Mouse (Mus musculus) CD4-positive, CD25-positive, alpha-beta regulatory T cell, adult 2 months (primary cell): ENCODE results near the gene Rgs3.
A peak's percentile ranks its signal among the peaks of the same experiment; 100 is the strongest.

Experiments
- DNase-seq: peaks from one replicate; pipeline ENCODE4 v3.0.0-alpha.2; 2012; ENCODE audit warnings: low read depth, low spot score

Rgs3 gene

DNA sequence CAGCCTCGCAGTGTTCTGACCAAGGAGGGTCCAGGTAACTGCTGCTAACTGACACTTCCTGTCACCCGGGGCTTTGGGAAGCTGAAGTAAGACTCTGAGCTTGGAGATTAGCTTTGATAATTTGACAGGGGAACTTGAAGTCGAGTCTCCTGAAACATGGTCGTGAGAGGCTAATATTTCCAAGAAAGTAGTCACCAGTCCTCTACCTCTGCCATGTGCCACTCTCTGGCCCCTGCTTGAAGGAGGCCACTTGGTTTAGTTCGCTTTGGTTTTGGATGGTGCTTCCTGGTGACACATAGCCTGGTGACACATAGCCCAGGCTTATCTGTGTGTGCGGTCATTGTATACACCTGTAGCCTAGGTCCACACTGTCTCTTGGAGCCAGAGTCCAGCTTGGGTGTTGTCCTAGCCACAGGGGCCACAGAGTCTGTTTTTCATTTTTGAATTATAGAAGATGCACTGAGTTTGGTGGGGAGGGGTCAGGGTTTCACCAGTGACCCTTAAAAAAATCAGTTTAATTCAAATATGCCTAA lies at the start of gene Rgs3:
Gene Rgs3, plus strand, starts transcription at position 51 of the 533 bp plus-strand sequence.
- DNase-seq, result no peak

DNA sequence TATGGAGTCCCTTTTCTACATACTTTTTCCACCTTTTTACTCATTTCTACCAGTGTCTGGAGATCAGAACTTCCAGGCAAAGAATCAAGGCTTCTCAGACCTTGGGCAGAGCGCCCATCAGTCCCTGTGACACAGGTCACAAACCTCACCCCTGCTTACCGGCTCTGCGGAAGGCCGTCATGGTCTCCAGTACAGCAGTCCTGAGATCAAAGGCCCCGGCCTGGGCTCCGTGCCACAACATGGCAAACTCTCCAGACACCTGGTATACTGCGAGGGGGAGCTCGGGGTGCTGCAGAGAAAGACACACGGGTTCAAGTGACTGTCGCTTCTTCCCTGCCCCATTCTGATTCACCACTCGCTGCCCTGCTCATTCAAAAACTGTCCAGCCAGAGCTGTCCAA lies 49.7 kb upstream of the Rgs3 start:
- DNase-seq, result no peak

- DNase-seq, result no peak
Measured at GRCm38 (mm10) chr4:62513998-62514506, 45.6 kb upstream of the Rgs3 start.

- DNase-seq, result no peak
Measured at GRCm38 (mm10) chr4:62514995-62515394, 44.7 kb upstream of the Rgs3 start.

DNA sequence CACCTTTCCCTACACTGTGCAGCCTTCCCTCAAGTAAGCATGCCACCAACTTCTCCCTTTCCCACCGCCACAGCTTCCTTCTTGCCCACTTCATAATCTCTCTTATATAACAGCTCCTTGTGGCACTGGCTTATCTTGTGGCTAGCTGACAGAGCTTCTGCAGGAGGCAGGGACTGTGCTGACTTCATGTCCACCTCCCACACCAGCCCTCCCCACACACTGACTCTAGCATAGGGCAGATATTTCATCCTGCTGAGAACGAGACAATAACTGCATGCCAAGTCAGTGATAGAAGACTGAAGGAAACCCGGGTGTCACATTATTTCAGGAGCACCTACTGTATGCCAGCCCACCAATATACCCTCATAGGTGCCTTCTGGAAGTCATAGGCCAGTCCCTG lies 44.2 kb upstream of the Rgs3 start:
- DNase-seq, result no peak

DNA sequence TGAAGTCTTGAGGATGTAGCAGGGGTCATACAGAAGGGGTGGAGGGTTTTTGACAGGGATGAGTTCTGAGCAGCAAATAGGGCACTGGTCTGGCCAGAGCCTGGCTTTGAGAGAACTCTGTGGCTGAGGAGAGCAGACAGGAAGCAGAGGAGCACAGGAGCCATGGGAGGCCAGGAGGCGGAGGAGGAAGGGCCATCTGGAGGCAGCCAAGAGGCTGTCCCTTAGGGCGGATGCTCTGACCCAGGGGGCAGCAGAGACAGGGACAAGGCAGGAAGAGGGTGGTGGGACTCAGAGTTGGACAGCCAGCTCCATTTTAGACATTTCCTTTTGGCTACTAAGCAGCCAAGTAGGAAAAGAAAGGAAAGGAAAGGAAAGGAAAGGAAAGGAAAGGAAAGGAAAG lies 43.6 kb upstream of the Rgs3 start:
- DNase-seq, result no peak

DNA sequence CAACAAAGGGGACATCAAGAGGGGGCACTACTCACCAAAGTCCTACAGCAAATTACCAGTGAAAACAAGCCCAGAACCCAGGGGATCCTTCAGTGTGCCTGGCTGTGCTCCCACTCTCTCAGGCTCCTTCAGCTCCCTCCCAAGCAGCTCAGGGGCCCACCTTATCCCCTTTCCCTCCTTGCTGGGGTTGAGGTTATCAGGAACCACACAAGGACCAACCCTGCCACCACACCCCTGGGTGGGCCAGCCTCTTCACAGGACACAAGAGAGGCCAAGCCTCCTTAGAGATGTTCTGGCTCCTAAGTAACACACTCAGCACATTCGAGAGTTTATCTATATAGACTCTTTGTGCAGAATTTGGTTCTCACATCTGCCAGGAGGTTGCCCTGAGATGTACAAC lies 43.1 kb upstream of the Rgs3 start:
- DNase-seq, result no peak

GRCm38 (mm10) chr4:62517046-62517445 lies 42.6 kb upstream of the Rgs3 start:
- DNase-seq, result no peak

DNA sequence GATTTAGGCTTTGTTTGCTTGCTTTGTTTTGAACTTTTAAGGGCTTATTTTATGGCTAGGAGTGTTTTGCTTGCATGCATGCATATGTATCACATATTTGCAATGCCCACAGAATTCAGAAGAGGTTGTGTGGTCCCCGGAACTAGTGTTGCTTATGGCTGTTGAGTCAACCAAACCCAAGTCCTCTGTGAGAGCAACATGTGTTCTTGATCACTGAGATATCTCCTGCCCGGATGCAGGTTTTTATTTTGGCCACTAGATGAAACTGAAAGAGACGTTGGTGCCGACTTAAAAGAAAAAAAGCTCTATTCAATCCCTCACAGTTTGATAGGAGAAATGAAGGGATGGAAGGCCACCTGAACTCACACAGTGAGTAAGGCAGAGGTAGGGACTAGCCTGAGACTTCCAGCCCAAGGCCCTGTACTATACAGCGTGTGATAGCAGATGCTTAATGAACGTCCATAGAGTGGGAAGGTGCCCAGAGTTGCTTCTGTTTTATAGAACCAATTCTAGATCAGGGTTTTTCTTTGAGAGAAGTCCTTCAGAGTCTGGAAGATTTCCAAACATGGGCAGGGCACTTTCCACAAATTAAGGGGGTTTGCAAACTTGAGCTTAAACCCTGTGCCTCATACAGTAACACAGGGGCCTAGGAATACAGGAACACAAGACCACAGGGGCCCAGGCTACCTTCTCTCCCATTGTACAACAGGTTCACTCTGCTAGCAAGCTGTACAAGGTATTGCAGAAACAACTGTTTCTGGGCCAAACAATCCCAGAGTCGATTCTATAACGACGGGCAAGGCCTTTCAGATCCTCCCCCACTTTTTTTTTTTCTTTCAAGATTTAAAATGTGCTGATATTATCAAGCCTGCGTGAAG lies 41.9 kb upstream of the Rgs3 start:
- no peak for DNase-seq

DNA sequence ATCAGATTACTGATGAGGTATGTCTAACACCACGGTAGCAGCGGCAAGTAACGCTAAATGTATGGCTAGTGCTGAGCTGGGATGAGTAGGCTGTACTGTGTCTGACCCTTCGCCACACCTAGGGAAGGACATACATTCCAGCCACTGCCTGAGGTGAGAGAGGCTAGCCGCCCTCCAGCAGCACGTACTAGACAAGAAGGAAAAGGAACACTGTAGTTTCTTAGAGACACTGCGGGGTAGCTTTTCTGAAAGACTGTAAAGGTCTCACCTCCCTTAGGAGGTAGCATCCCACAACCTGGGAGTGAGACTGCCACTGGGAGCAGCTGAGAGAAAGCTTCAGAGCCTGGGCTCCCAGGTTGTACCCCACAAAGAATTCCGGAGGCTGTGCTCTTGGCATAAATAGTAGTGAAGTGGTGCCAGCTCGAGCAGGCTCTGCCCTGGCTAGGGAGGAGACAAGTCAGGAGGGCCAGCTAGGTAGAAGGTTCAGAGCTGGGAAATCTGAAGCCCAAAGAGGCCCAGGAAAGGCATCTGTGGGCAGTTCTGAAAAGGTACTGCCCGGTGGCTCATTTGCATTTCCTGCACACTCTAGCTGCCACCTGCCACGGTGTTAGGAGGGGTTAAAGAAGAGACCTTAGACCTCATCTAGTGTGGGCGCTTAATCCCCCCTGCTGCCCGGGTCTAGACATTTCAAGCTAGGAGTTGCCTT lies 41.1 kb upstream of the Rgs3 start:
- DNase-seq, result peak; percentile 34

DNA sequence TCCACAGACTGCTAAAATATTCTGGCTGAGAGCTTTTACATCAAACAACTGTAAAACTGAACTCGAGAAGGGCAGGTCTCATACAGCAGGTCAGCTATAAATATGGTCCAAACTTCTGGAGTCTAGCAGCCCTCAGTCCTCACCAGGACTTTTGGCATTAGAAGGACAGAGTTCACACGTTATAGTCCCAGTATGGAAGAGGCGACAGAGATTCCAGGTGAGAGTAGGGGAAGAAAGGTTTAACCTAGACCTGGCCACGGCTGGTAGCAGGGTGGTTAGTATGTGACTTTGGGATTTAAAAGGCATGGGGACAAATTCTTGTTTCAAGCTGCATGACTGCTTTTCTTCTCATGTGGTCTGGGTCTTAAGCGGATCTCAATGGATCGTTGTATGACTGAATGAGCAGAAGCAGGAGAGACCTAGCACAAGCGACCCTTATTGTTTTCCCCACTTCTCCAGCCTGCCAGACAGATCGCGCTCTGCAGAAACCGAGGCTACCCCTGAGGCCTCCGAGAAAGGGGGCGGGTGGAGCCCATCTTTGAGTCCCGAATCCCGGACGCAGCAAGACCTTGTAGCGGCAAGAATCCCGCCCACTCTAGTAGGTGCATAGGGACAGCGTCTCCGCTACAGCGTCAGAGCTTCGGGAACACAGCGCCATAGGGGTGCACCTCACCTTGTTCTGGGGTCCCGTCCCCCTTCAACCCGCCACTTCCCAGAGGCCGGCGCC lies 40.4 kb upstream of the Rgs3 start:
- no peak for DNase-seq

- DNase-seq, result peak; percentile 81
Measured at GRCm38 (mm10) chr4:62519849-62520233, 39.8 kb upstream of the Rgs3 start, which contains the start of gene Alad. Gene Alad, minus strand, starts transcription at chr4:62519918.

DNA sequence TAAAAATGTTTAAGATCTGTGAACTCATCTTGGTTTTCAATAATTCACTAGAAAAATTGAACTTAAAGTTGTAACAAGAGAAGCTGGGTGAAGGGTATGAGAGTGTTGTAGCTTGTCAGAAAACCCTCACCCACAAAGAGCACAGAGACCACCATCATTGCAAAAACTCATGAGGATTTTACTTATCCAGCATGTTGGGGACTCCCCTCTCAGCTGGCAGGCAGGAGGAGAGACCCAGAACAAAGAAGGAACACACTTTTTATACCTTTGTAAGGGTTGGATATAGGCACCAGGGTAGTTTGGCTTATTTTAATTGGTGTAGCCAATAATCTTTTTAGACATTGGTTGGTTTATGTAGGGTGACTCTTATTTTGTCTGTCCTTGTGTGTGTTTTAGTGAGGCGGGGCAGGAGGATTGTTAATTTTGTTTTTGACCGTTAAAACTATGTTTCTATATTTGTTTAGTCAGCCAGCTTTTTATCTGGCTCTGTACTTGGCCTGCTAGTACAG lies 38.7 kb upstream of the Rgs3 start:
- DNase-seq, result no peak

GRCm38 (mm10) chr4:62524651-62525488 lies 34.8 kb upstream of the Rgs3 start, which contains the start of the genes Pole3 and 4933430I17Rik:
Gene Pole3, minus strand, starts transcription at chr4:62525068.
Gene 4933430I17Rik, plus strand, starts transcription at chr4:62525369.
- DNase-seq, result peak; percentile 98

- no peak for DNase-seq
Measured at GRCm38 (mm10) chr4:62525489-62525811, 34.2 kb upstream of the Rgs3 start.

- no peak for DNase-seq
Measured at GRCm38 (mm10) chr4:62526256-62526655, 33.4 kb upstream of the Rgs3 start.

GRCm38 (mm10) chr4:62527655-62528054 lies 32.0 kb upstream of the Rgs3 start:
- no peak for DNase-seq

- no peak for DNase-seq
Measured at GRCm38 (mm10) chr4:62533729-62534128, 25.9 kb upstream of the Rgs3 start.

- DNase-seq, result no peak
Measured at GRCm38 (mm10) chr4:62541802-62542201, 17.8 kb upstream of the Rgs3 start.

GRCm38 (mm10) chr4:62543782-62544181 lies 15.9 kb upstream of the Rgs3 start:
- DNase-seq, result no peak

GRCm38 (mm10) chr4:62544801-62545200 lies 14.8 kb upstream of the Rgs3 start:
- no peak for DNase-seq
